Mouse (Mus musculus) stomach, adult 2 months (tissue): ENCODE data around the gene Olfr411. TPM values are rescaled to one million over a fixed set of nuclear protein-coding genes. Genes with fewer than 3 reads are reported as not detected.

Experiments used
- polyA plus RNA-seq: library from polyadenylated mRNA; depleted of rRNA; stranded (reverse); fragments of >200 nt; gene quantifications from 2 replicates; pipeline ENCODE4 v1.2.3, GENCODE M21; 2012; rRNA removed

The Olfr411 gene
- polyA plus RNA-seq = not detected in 2 replicates

DNA sequence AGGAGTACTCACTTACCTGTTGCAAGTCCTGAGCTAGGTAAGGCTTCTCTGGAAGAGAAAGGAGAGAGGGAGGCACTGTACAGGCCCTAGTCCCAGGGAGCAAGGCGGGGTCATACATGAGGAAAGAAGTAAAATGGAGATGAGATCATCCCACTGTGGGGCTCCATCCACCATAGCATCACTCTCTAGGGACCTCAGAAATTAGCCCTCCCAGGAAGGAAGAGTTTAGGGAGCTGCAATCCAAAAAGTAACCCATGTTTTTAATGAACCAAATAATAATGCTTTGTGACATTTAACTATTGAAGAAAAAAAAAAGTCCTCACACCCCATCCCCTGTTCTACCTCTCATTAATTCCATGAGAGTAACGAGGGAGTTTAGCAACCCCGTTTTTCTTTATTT is at the start of gene Olfr411:
Gene Olfr411 (minus strand): TSS at position 101 of the 400 bp plus-strand sequence.

DNA sequence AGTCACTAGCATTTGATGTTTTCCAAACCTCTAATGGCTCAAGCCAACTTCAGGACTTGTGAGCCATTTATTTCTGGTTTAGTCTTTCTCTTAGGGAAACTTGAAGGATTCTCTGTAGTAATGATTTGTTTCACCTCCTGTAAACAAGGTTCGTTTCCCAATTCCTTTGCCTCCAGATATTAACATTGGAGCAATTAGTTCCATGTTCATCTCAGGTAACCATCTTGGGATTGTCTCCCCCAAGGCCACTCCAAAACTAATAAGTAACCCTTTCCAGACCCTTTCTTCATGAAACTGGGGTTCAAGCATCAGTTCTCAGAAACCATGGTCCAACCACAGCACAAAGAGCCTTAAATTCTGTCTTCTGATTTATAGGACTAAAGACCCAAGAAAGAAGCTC is 9.3 kb upstream of the Olfr411 start, which contains the start of gene Olfr412:
Gene Olfr412 (plus strand): TSS at position 301 of the 400 bp plus-strand sequence.

GRCm38 (mm10) chr11:74337931-74338330 is 14.5 kb downstream of the Olfr411 start, which contains the start of gene Olfr410:
TSS of gene Olfr410 (minus strand) at chr11:74338031.

Other genes starting within 250 kb of the Olfr411 start
- not detected in 2 replicates for gene Olfr401, start 238.9 kb downstream of the Olfr411 start, polyA plus RNA-seq
- not detected in 2 replicates for gene Olfr402, start 199.1 kb downstream of the Olfr411 start, polyA plus RNA-seq
- not detected in 2 replicates for gene Olfr403, start 166.4 kb downstream of the Olfr411 start, polyA plus RNA-seq
- not detected in 2 replicates for gene Olfr43, start 141.3 kb downstream of the Olfr411 start, polyA plus RNA-seq
- gene Olfr406, start 92.8 kb downstream of the Olfr411 start, polyA plus RNA-seq = not detected in 2 replicates
- gene Olfr59, start 68.9 kb downstream of the Olfr411 start, polyA plus RNA-seq = not detected in 2 replicates
- not detected in 2 replicates for gene Olfr410, start 14.6 kb downstream of the Olfr411 start, polyA plus RNA-seq
- not detected in 2 replicates for gene Olfr412, start 9.4 kb upstream of the Olfr411 start, polyA plus RNA-seq